In genomic region chr19:44248854-44249351, GRCm38 (mm10) we compare ENCODE assay signal across 8 mouse cellular contexts. TPM values are rescaled to one million over a fixed set of nuclear protein-coding genes. Genes with fewer than 3 reads are reported as not detected.
A peak's percentile ranks its signal among the peaks of the same experiment; 100 is the strongest.
DNase-seq lines count a peak whose midpoint lies in the region; ATAC-seq and TF ChIP-seq lines count a peak whose summit lies in the region.

No protein-coding gene starts in this region.

- TF ChIP-seq CTCF in G1E (IDR thresholded peaks at IDR 0.05; ENCODE audit: low read depth, low read length) = no peak

- intact Hi-C loops in heart, postnatal 10 days (cut with DNase I) = loop anchor here (2.0 to 5.0 kb wide), 3 partner anchors 18 to 168 kb away; no protein-coding TSS in a partner anchor

- H3K4me1 ChIP-seq in heart, embryonic 16.5 days (ENCODE audit: control insufficient read depth, insufficient read depth, low read length) = peaks cover 22% of the 10 kb centered on the region
- peaks cover 68% of the 10 kb centered on the region for H3K4me1 ChIP-seq in G1E (ENCODE audit: insufficient read depth, low read depth, low read length)
- peaks cover 26% of the 10 kb centered on the region for H3K4me1 ChIP-seq in hindbrain, embryonic 12.5 days
- H3K4me1 ChIP-seq in midbrain, embryonic 12.5 days = peaks cover 30% of the 10 kb centered on the region

- WGBS in heart, embryonic 16.5 days = 76% methylated on average over 11 of the region's 11 CpGs
- WGBS in hindbrain, embryonic 12.5 days = 69% methylated on average over 11 of the region's 11 CpGs
- 77% methylated on average over 11 of the region's 11 CpGs for WGBS in midbrain, embryonic 12.5 days

- no peaks in the 10 kb centered on the region for H3K27me3 ChIP-seq in heart, embryonic 16.5 days (ENCODE audit: control insufficient read depth, insufficient read depth, low read length)
- H3K27me3 ChIP-seq in G1E (ENCODE audit: insufficient read depth, low read length) = no peaks in the 10 kb centered on the region
- H3K27me3 ChIP-seq in hindbrain, embryonic 12.5 days = no peaks in the 10 kb centered on the region
- no peaks in the 10 kb centered on the region for H3K27me3 ChIP-seq in midbrain, embryonic 12.5 days

- 0 out of 2 replicates have a peak overlapping the region, but pooled peaks have one; percentile 14 for H3K9ac ChIP-seq in heart, embryonic 16.5 days (ENCODE audit: low read length)
- H3K9ac ChIP-seq in hindbrain, embryonic 12.5 days = no peak overlapping the region
- H3K9ac ChIP-seq in midbrain, embryonic 12.5 days (replicated peaks) = no peak overlapping the region

- no peaks in the 10 kb centered on the region for H3K9me3 ChIP-seq in heart, embryonic 16.5 days (replicated peaks; ENCODE audit: control insufficient read depth, low read length)
- H3K9me3 ChIP-seq in G1E (replicated peaks) = no peaks in the 10 kb centered on the region
- no peaks in the 10 kb centered on the region for H3K9me3 ChIP-seq in hindbrain, embryonic 12.5 days (replicated peaks)
- H3K9me3 ChIP-seq in midbrain, embryonic 12.5 days = no peaks in the 10 kb centered on the region

- H3K4me3 ChIP-seq in heart, embryonic 16.5 days (ENCODE audit: low read length) = peak overlapping the region; percentile 34; the same call in 1 of the 2 replicates
- peak overlapping the region; percentile 68; the same call in 1 of the 2 replicates for H3K4me3 ChIP-seq in G1E (ENCODE audit: low read depth, low read length)
- H3K4me3 ChIP-seq in hindbrain, embryonic 12.5 days = peak overlapping the region; percentile 44; the same call in 1 of the 2 replicates
- no peak overlapping the region for H3K4me3 ChIP-seq in midbrain, embryonic 12.5 days

- peak overlapping the region; percentile 89 for H3K4me2 ChIP-seq in heart, embryonic 16.5 days (ENCODE audit: low read depth, low read length)
- H3K4me2 ChIP-seq in hindbrain, embryonic 12.5 days (replicated peaks) = peak overlapping the region; percentile 76
- H3K4me2 ChIP-seq in midbrain, embryonic 12.5 days (replicated peaks) = peak overlapping the region; percentile 68

- H3K36me3 ChIP-seq in heart, embryonic 16.5 days (ENCODE audit: control insufficient read depth, insufficient read depth) = no peaks in the 10 kb centered on the region
- no peaks in the 10 kb centered on the region for H3K36me3 ChIP-seq in G1E (replicated peaks)
- no peaks in the 10 kb centered on the region for H3K36me3 ChIP-seq in hindbrain, embryonic 12.5 days
- no peaks in the 10 kb centered on the region for H3K36me3 ChIP-seq in midbrain, embryonic 12.5 days

- peak overlapping the region; percentile 80 for H3K27ac ChIP-seq in heart, embryonic 16.5 days (ENCODE audit: low read length)
- H3K27ac ChIP-seq in hindbrain, embryonic 12.5 days = peak overlapping the region; percentile 94
- H3K27ac ChIP-seq in midbrain, embryonic 12.5 days (replicated peaks) = peak overlapping the region; percentile 93

- no peak for ATAC-seq in heart, embryonic 16.5 days (replicated peaks; ENCODE audit: extremely low read depth, insufficient read depth, low FRiP score)
- no peak for ATAC-seq in G1E (ENCODE audit: extremely low read depth, insufficient number of reproducible peaks, low FRiP score, poor library complexity, severe bottlenecking)
- no peak for ATAC-seq in hindbrain, embryonic 12.5 days (ENCODE audit: low FRiP score)
- ATAC-seq in midbrain, embryonic 12.5 days (ENCODE audit: low FRiP score, low read depth) = no peak

- DNase-seq in heart, postnatal 10 days = no peak
- no peak for DNase-seq in G1E (ENCODE audit: low spot score)
- no peak for DNase-seq in ovary, postnatal 36 days (ENCODE audit: low spot score)
- no peak for DNase-seq in spleen, postnatal 36 days (ENCODE audit: low spot score in 2 of 2)
- no peak for DNase-seq in layer of hippocampus, adult 9-10 months (ENCODE audit: low spot score)

RNA-seq across cellular contexts. Expression of gene Scd2, which starts 44.6 kb away (rescaled TPM):
- polyA plus RNA-seq in heart, embryonic 16.5 days (2015; fragmentation: Nextera tagmentation; extraction: Ambion mirVana) = 134 and 148 TPM in 2 replicates
- 10 to 100 TPM; 30.3 to 34.6 TPM for total RNA-seq in heart, postnatal 10 days (2021)
- total RNA-seq in G1E (2014; fragmentation: Nextera tagmentation) (710 and 771 TPM in 2 replicates), G1E (2017) (537 and 649 TPM in 2 replicates)
- 63.8 and 97.6 TPM in 2 replicates for polyA plus RNA-seq in G1E (2012)
- 404 and 420 TPM in 2 replicates for polyA plus RNA-seq in hindbrain, embryonic 12.5 days (2016; fragmentation: Nextera tagmentation; extraction: Ambion mirVana)
- 419 and 424 TPM in 2 replicates for polyA plus RNA-seq in midbrain, embryonic 12.5 days (2016; fragmentation: Nextera tagmentation; extraction: Ambion mirVana)

RNA-seq across cellular contexts. Expression of gene Scd3, which starts 45.8 kb away (rescaled TPM):
- polyA plus RNA-seq in heart, embryonic 16.5 days (2015; fragmentation: Nextera tagmentation; extraction: Ambion mirVana) = 0.16 and 0.40 TPM in 2 replicates
- total RNA-seq in heart, postnatal 10 days (2021) = under 1 TPM; 0.14 to 0.25 TPM
- total RNA-seq in G1E (2014; fragmentation: Nextera tagmentation) = 0.87 and 3.8 TPM in 2 replicates
- total RNA-seq in G1E (2017) = 0.12 and 0.27 TPM in 2 replicates
- 0.11 TPM in 1 of 2 replicates, not detected in the other for polyA plus RNA-seq in G1E (2012)
- polyA plus RNA-seq in hindbrain, embryonic 12.5 days (2016; fragmentation: Nextera tagmentation; extraction: Ambion mirVana) = 0.93 and 1.6 TPM in 2 replicates
- 0.62 and 1.4 TPM in 2 replicates for polyA plus RNA-seq in midbrain, embryonic 12.5 days (2016; fragmentation: Nextera tagmentation; extraction: Ambion mirVana)

RNA-seq across cellular contexts. Expression of gene Pkd2l1, which starts 56.7 kb away (rescaled TPM):
- 0.04 TPM in 1 of 2 replicates, not detected in the other for polyA plus RNA-seq in heart, embryonic 16.5 days (2015; fragmentation: Nextera tagmentation; extraction: Ambion mirVana)
- total RNA-seq in heart, postnatal 10 days (2021) = not detected
- not detected in 2 replicates for total RNA-seq in G1E (2014; fragmentation: Nextera tagmentation)
- total RNA-seq in G1E (2017) = not detected in 2 replicates
- not detected in 2 replicates for polyA plus RNA-seq in G1E (2012)
- polyA plus RNA-seq in hindbrain, embryonic 12.5 days (2016; fragmentation: Nextera tagmentation; extraction: Ambion mirVana) = 0.36 and 0.39 TPM in 2 replicates
- polyA plus RNA-seq in midbrain, embryonic 12.5 days (2016; fragmentation: Nextera tagmentation; extraction: Ambion mirVana) = 0.15 and 0.22 TPM in 2 replicates
